Mouse (Mus musculus): ENCODE measurements around the gene Prdx6. TPM values are rescaled to one million over a fixed set of nuclear protein-coding genes. Genes with fewer than 3 reads are reported as not detected.

The Prdx6 gene
- 147 and 200 TPM in 2 replicates for polyA plus RNA-seq (2012; rRNA removed)

GRCm38 (mm10) chr1:161250604-161251416 is at the start of gene Prdx6:
Gene Prdx6 (minus strand): TSS chr1:161251219.

Other genes starting within 250 kb of the Prdx6 start
- gene Zbtb37, start 216.4 kb downstream of the Prdx6 start, polyA plus RNA-seq (2012; rRNA removed): 4.8 and 6.8 TPM in 2 replicates
- 35.6 and 43.4 TPM in 2 replicates for gene Dars2, start 180.6 kb downstream of the Prdx6 start, polyA plus RNA-seq (2012; rRNA removed)
- 21.6 and 23.1 TPM in 2 replicates for gene Cenpl, start 180.5 kb downstream of the Prdx6 start, polyA plus RNA-seq (2012; rRNA removed)
- gene Klhl20, start 119.7 kb downstream of the Prdx6 start, polyA plus RNA-seq (2012; rRNA removed): 13.7 and 17.8 TPM in 2 replicates
- gene Ankrd45, start 108.5 kb downstream of the Prdx6 start, polyA plus RNA-seq (2012; rRNA removed): 3.4 and 3.6 TPM in 2 replicates
- gene Tex50, start 91.9 kb downstream of the Prdx6 start, polyA plus RNA-seq (2012; rRNA removed): 0.05 TPM in 1 of 2 replicates, not detected in the other
- gene Tnfsf4, start 144.2 kb upstream of the Prdx6 start, polyA plus RNA-seq (2012; rRNA removed): 0.10 TPM in 1 of 2 replicates, not detected in the other
- gene Tnfsf18, start 243.4 kb upstream of the Prdx6 start, polyA plus RNA-seq (2012; rRNA removed): not detected in 2 replicates

Data from central nervous system, embryonic 11.5 days (tissue).